Mouse (Mus musculus) embryonic facial prominence, embryonic 12.5 days (tissue): ENCODE measurements around the gene Gm21865. TPM values are rescaled to one million over a fixed set of nuclear protein-coding genes. Genes with fewer than 3 reads are reported as not detected.
"Not testable (repeated sequence)": the region's sequence is repeated elsewhere in the genome, so short reads cannot be mapped to it uniquely, and the experiment has no call there.

Experiments
- ATAC-seq: fragments of 200-750 bp; cut with Nextera tagmentation; 2 replicates; pipeline ENCODE4 v1.8.0; 2017; ENCODE audit not compliant: insufficient number of reproducible peaks, insufficient read depth, low FRiP score, low TSS enrichment
- H3K27ac ChIP-seq: fragments of 300-500 bp; sonication (generic); 2 replicates; pipeline ENCODE4 v1.5.1; 2016; ENCODE audit warnings: mild to moderate bottlenecking
- H3K27me3 ChIP-seq: fragments of 300-500 bp; sonication (generic); 2 replicates; pipeline ENCODE4 v1.6.1; 2016; ENCODE audit warnings: mild to moderate bottlenecking, moderate library complexity
- H3K36me3 ChIP-seq: fragments of 300-500 bp; sonication (generic); 2 replicates; pipeline ENCODE4 v1.6.1; 2016; ENCODE audit warnings: mild to moderate bottlenecking
- H3K4me1 ChIP-seq: fragments of 300-500 bp; sonication (generic); 2 replicates; pipeline ENCODE4 v1.6.1; 2016
- H3K4me2 ChIP-seq: fragments of 300-500 bp; sonication (generic); replicated peaks from 2 replicates; pipeline ENCODE4 v1.6.1; 2016; ENCODE audit warnings: mild to moderate bottlenecking, moderate library complexity
- H3K4me3 ChIP-seq: fragments of 300-500 bp; sonication (generic); 2 replicates; pipeline ENCODE4 v1.5.1; 2016; ENCODE audit warnings: mild to moderate bottlenecking
- H3K9ac ChIP-seq: fragments of 300-500 bp; sonication (generic); 2 replicates; pipeline ENCODE4 v1.6.1; 2016; ENCODE audit warnings: mild to moderate bottlenecking, moderate library complexity
- H3K9me3 ChIP-seq: fragments of 300-500 bp; sonication (generic); 2 replicates; pipeline ENCODE4 v1.6.1; 2016; ENCODE audit warnings: mild to moderate bottlenecking, moderate library complexity
- WGBS: fragments of 180-500 bp; shearing (Covaris S2); methylation state at CpG from one replicate; pipeline ENCODE4 v1.1.7; 2016; 5-methylcytosine and 5-hydroxymethylcytosine counted together
- polyA plus RNA-seq: library from polyadenylated mRNA; unstranded; fragments of >200 nt; fragmentation: Nextera tagmentation; extraction: Ambion mirVana; gene quantifications from 2 replicates; pipeline ENCODE4 v1.2.1, GENCODE M21; 2016

Gm21865 gene
- polyA plus RNA-seq, result not detected in 2 replicates

DNA sequence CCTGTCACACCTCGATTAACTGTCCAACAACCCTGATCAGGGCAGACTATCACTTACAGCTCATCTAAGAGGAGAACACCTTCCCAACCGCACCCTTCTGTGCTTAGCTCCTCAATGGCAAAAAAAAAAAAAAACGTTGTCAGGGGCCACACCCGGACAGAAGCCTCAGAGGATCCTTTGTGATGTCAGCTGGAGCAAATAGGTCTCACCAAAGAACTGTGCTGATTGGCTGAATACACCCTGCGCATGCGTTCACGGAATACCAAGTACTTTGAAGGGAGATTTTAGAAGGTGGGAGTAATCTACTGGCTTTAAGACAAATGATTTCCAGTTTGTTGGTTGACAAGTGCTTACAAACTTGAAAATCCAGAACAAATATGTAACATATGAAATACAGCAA lies at the start of gene Gm21865:
TSS of gene Gm21865 (minus strand) at position 101 of the 400 bp plus-strand sequence.
- not testable (repeated sequence) for H3K27me3 ChIP-seq, H3K4me3 ChIP-seq, H3K4me1 ChIP-seq, H3K9ac ChIP-seq, H3K27ac ChIP-seq, H3K4me2 ChIP-seq, ATAC-seq, H3K9me3 ChIP-seq, H3K36me3 ChIP-seq
- no CpG with 5 or more reads among the region's 7 CpGs for WGBS

Other genes starting within 250 kb of the Gm21865 start
- gene Gm21882, start 64.6 kb upstream of the Gm21865 start, polyA plus RNA-seq, result not detected in 2 replicates